Mouse (Mus musculus): ENCODE measurements around the gene Hsd17b13.

Hsd17b13 gene

GRCm38 (mm10) chr5:103923755-103924154 lies 53.5 kb downstream of the Hsd17b13 start:
- no peak for DNase-seq (ENCODE audit: low read depth, low spot score)

DNA sequence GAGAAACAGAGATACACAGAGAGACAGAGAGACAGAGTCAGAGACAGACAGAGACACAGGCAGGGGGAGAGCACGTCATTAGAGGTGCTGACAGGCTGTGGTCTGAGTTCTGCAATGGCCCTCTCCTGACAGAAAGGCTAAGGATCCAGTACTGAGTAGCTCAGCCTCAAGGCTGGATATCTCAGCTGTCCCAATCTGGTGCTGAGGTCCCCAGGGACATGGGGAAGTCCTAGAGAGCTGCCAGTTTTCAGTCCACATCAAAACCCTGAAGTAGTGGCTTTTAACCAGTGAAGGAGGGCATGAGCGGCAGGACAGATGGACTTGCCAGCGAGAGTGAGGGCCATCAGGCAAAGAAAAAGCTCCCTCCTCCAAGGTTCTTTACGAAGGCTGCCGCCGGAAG lies 54.1 kb downstream of the Hsd17b13 start:
- no peak for DNase-seq (ENCODE audit: low read depth, low spot score)

DNA sequence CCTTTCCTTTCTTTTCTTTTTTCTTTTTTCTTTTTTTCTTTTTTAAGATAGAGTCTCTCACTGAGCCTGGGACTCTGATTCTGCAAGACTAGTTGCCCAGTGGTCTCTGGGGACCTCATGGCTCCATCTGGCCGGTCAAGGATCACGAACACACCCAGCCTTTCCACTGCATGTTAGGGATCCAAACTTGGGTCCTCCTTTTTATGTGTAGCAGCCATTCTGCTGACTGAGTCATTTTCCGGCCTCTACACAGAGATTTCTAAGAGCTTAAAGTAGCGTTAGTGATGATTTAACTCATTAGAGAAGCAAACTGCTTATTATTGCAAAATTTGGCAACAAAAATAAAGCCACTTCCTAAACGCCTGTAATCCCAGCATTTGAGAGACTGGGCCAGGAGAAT lies 54.8 kb downstream of the Hsd17b13 start:
- no peak for DNase-seq (ENCODE audit: low read depth, low spot score)

GRCm38 (mm10) chr5:103919497-103919896 lies 57.7 kb downstream of the Hsd17b13 start:
- DNase-seq (ENCODE audit: low read depth, low spot score) = no peak

GRCm38 (mm10) chr5:103918233-103918632 lies 59.0 kb downstream of the Hsd17b13 start:
- DNase-seq (ENCODE audit: low read depth, low spot score) = no peak

GRCm38 (mm10) chr5:103917357-103917895 lies 59.8 kb downstream of the Hsd17b13 start:
- DNase-seq (ENCODE audit: low read depth, low spot score) = no peak

GRCm38 (mm10) chr5:103916595-103917356 lies 60.4 kb downstream of the Hsd17b13 start:
- DNase-seq (ENCODE audit: low read depth, low spot score) = peak; percentile 52

DNA sequence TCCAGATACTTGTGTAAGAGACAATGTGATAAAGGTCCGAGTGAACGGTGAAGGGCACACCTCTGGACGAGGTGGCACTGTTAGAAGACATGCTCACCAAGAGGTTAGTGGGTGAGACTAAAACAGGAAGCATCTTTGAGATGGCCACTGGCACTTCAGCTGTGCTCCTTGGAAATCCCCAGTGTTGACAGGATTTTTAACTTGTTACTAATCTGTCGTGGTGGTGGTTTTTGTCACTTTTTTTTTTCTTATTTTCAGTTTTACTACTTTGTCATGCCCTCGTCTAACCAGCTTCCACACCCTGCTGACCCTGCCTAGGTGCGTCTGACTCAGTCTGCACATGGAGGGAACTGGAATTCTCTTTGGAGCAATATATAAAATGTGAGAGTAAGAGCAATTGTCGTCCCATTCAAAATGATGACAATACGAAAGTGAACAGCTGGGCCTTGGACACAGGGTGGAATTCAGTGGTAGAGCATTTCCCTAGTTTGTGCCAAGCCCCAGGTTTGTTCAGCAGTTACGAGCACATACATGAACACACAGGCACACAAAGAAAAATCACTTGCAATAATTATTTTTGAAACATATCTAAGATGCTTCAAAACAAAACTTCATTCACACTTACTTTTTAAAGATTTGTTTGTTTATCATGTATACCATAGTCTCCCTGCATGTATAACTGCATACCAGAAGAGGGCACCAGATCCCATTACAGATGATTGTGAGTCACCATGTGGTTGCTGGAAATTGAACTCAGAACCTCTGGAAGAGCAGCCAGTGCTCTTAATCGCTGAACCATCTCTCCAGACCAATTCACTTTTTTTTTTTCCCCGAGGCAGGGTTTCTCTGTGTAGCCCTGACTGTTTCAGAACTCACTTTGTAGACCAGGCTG lies 62.6 kb downstream of the Hsd17b13 start:
- DNase-seq (ENCODE audit: low read depth, low spot score) = no peak

DNA sequence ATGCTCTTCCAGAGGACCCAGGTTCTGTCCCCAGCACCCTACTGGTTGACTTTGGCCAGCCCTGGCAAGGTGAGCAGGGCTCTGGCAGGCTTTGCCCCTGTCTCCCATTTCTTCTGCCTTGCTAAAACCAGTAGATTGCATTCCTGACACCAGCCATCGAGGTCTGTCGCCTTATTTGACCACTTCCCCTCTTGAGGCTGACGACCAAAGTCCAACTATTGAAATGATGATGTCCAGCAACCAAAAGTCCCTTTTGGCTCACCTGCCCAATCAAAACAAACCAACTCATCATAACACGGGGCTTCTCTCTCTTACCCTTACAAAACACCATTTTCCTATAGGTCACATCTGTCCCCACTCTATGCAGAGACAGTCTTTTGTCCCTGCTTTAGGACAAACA lies 64.1 kb downstream of the Hsd17b13 start:
- DNase-seq (ENCODE audit: low read depth, low spot score) = no peak

GRCm38 (mm10) chr5:103911555-103911954 lies 65.7 kb downstream of the Hsd17b13 start:
- DNase-seq (ENCODE audit: low read depth, low spot score) = no peak

DNA sequence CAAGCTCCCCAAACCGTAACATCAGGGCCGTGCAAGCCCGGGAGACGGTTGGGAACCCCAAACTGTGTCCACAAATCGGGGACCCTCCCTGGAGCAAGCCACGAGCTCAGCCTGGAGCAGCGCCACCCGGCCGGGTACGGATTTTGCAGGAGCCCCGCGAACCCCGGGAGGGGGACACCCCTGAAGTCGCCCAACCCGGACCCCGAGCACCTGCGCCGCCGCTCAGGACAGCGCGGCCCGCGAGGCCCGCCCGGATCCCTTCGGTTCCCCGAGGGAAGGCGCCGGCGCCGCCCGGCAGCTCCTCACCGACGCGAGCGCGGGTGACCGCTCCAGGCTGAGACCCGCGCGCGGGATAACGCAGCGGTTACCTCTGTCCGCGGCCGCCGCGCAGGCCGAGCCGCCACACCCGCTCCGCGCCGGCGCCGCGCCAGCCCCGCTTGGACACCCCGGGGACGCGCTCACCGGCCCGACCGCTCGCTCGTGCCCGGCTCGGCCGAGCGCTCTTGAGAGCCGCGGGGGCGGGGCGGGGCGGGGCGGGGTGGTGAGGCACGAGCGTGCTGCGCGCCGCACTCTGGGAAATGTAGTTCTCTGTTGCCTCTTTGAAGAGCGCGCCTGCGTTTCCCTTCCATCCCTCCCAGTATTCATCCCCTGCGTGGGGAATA lies 66.3 kb downstream of the Hsd17b13 start, which contains the start of gene Klhl8:
Klhl8 (minus strand) TSS at position 512 of the 662 bp plus-strand sequence.
- peak; percentile 69 for DNase-seq (ENCODE audit: low read depth, low spot score)

- no peak for DNase-seq (ENCODE audit: low read depth, low spot score)
These were observed 67.1 kb downstream of the Hsd17b13 start for GRCm38 (mm10) chr5:103910156-103910555.

- DNase-seq (ENCODE audit: low read depth, low spot score) = no peak
These were observed 67.7 kb downstream of the Hsd17b13 start for GRCm38 (mm10) chr5:103909466-103909865.

DNA sequence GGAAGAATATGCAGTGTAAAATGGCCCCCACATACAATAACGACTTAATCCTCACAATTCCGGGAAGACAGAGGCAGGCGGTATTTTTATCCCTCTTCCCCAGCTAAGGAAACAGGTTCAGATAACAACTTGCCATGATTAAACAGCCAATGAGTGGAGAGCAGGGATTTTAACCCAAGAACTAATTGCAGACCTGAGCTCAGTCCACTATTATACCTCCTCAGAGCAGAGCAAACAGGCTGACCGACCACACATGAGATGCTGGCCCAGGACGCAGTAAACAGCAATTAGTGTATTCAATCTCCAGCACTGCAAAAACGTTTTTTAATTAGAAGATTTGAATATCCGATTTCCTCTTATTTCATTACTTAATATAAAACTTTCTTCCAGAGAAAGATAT lies 68.4 kb downstream of the Hsd17b13 start:
- no peak for DNase-seq (ENCODE audit: low read depth, low spot score)

GRCm38 (mm10) chr5:103907844-103908243 lies 69.4 kb downstream of the Hsd17b13 start:
- DNase-seq (ENCODE audit: low read depth, low spot score) = no peak

DNA sequence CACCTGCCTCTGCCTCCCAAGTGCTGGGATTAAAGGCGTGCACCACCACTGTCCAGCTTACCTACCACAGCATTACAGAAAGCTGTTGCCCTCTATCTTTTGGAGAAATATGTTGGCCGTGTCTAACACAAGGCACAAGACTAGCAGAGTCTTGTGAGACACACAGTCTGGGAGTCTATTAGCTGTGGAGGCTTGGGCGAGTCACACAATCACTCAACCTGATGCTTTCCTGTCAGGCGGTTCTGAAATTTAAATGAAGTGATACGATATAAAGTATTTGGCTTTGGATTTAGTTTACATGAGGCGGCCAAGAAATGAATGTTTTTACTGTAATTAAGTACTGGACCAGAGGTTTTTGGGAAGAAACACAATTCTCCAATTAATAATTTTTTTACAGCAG lies 71.0 kb downstream of the Hsd17b13 start:
- no peak for DNase-seq (ENCODE audit: low read depth, low spot score)
